Mouse (Mus musculus) 3T3-L1 (cell line): ENCODE data around the gene Mtnr1b.
"Not testable (repeated sequence)": the region's sequence is repeated elsewhere in the genome, so short reads cannot be mapped to it uniquely, and the experiment has no call there.

Experiments used
- DNase-seq: peaks from one replicate; pipeline ENCODE4 v3.0.0-alpha.2; 2015; ENCODE audit warnings: low read depth, low spot score

The Mtnr1b gene

GRCm38 (mm10) chr9:15874506-15875160 lies at the start of gene Mtnr1b:
Gene Mtnr1b, minus strand, starts transcription at chr9:15874556.
- DNase-seq: no peak

GRCm38 (mm10) chr9:15920271-15920670 lies 45.9 kb upstream of the Mtnr1b start:
- no peak for DNase-seq

GRCm38 (mm10) chr9:15919373-15920005 lies 45.1 kb upstream of the Mtnr1b start:
- no peak for DNase-seq

- no peak for DNase-seq
Measured at GRCm38 (mm10) chr9:15916600-15916999, 42.2 kb upstream of the Mtnr1b start.

GRCm38 (mm10) chr9:15912735-15913134 lies 38.4 kb upstream of the Mtnr1b start:
- DNase-seq: peak; percentile 7

GRCm38 (mm10) chr9:15909397-15910113 lies 35.2 kb upstream of the Mtnr1b start:
- no peak for DNase-seq

- no peak for DNase-seq
Measured at GRCm38 (mm10) chr9:15903948-15904750, 29.8 kb upstream of the Mtnr1b start.

GRCm38 (mm10) chr9:15898112-15898511 lies 23.8 kb upstream of the Mtnr1b start:
- no peak for DNase-seq

GRCm38 (mm10) chr9:15886756-15887155 lies 12.4 kb upstream of the Mtnr1b start:
- DNase-seq: no peak

GRCm38 (mm10) chr9:15880754-15881153 lies 6.4 kb upstream of the Mtnr1b start:
- no peak for DNase-seq

- peak; percentile 42 for DNase-seq
Measured at GRCm38 (mm10) chr9:15880160-15880603, 5.8 kb upstream of the Mtnr1b start.

- DNase-seq: no peak
Measured at GRCm38 (mm10) chr9:15870013-15870412, 4.3 kb downstream of the Mtnr1b start.

- no peak for DNase-seq
Measured at GRCm38 (mm10) chr9:15869456-15869855, 4.9 kb downstream of the Mtnr1b start.

- no peak for DNase-seq
Measured at GRCm38 (mm10) chr9:15866280-15867072, 7.9 kb downstream of the Mtnr1b start.

GRCm38 (mm10) chr9:15861402-15861801 lies 13.0 kb downstream of the Mtnr1b start:
- DNase-seq: no peak

GRCm38 (mm10) chr9:15850749-15851148 lies 23.6 kb downstream of the Mtnr1b start:
- no peak for DNase-seq

GRCm38 (mm10) chr9:15845390-15845789 lies 29.0 kb downstream of the Mtnr1b start:
- no peak for DNase-seq

GRCm38 (mm10) chr9:15844936-15845335 lies 29.4 kb downstream of the Mtnr1b start:
- not testable (repeated sequence) for DNase-seq

- no peak for DNase-seq
Measured at GRCm38 (mm10) chr9:15813002-15813911, 61.1 kb downstream of the Mtnr1b start.

- no peak for DNase-seq
Measured at GRCm38 (mm10) chr9:15804296-15804695, 70.1 kb downstream of the Mtnr1b start.
